Mouse (Mus musculus): ENCODE measurements around the gene Cadm1. TPM values are rescaled to one million over a fixed set of nuclear protein-coding genes. Genes with fewer than 3 reads are reported as not detected.

The Cadm1 gene
- total and polyA plus RNA-seq, 3 experiments = 0.14 to 0.31 TPM; not detected in 1

GRCm38 (mm10) chr9:47857235-47857634 lies 327.3 kb downstream of the Cadm1 start:
- Histone ChIP-seq H3K79me2 (ENCODE audit: control insufficient read depth, insufficient read depth, low read length, poor library complexity) (no peaks in the 10 kb centered on the region), H3K9ac (ENCODE audit: control insufficient read depth, low read depth, low read length, poor library complexity, severe bottlenecking) (no peak overlapping the region), H3K27me3 (ENCODE audit: control insufficient read depth in 1 of 2, insufficient read depth in 2 of 2, low read length in 2 of 2) (no peaks in the 10 kb centered on the region), H3K27ac (ENCODE audit: control insufficient read depth, low read depth, low read length) (no peak overlapping the region), H3K4me1 (ENCODE audit: control insufficient read depth in 1 of 2, insufficient read depth in 2 of 2, low read length in 2 of 2) (no peaks in the 10 kb centered on the region), H3K9me3 (replicated peaks; ENCODE audit: insufficient read depth, low read length) (no peaks in the 10 kb centered on the region), H3K36me3 (ENCODE audit: control insufficient read depth in 1 of 2, insufficient read depth in 2 of 2, low read length in 2 of 2) (no peaks in the 10 kb centered on the region), H3K4me3 (ENCODE audit: control insufficient read depth in 1 of 2, insufficient read depth in 1 of 2, low read depth in 2 of 2, low read length in 2 of 2) (no peak overlapping the region)
- TF ChIP-seq ETS1 (IDR thresholded peaks at IDR 0.05; ENCODE audit: low read depth, low read length) = no peak
- no peak for TF ChIP-seq CTCF (IDR thresholded peaks at IDR 0.05 in 2 of 3, conservative IDR thresholded peaks at IDR 0.05 in 1 of 3; ENCODE audit: control insufficient read depth in 1 of 3, insufficient read depth in 1 of 3, low read depth in 2 of 3, low read length in 3 of 3, poor library complexity in 1 of 3, severe bottlenecking in 1 of 3)
- no peak for TF ChIP-seq MAX (IDR thresholded peaks at IDR 0.05; ENCODE audit: low read length)
- no peak for TF ChIP-seq SMC3 (IDR thresholded peaks at IDR 0.05; ENCODE audit: low read depth, low read length)
- no peak for TF ChIP-seq TBP (IDR thresholded peaks at IDR 0.05; ENCODE audit: low read depth, low read length)
- TF ChIP-seq NELFE (IDR thresholded peaks at IDR 0.05; ENCODE audit: low read depth, low read length) = no peak
- TF ChIP-seq ELF1 (IDR thresholded peaks at IDR 0.05; ENCODE audit: low read depth, low read length) = no peak
- DNase-seq (ENCODE audit: low read depth, low spot score) = no peak

- no peaks in the 10 kb centered on the region for H3K36me3 ChIP-seq (ENCODE audit: control insufficient read depth in 1 of 2, insufficient read depth in 2 of 2, low read length in 2 of 2)
- H3K4me3 ChIP-seq (ENCODE audit: control insufficient read depth in 1 of 2, insufficient read depth in 1 of 2, low read depth in 2 of 2, low read length in 2 of 2) = no peak overlapping the region
- no peak overlapping the region for H3K9ac ChIP-seq (ENCODE audit: control insufficient read depth, low read depth, low read length, poor library complexity, severe bottlenecking)
- no peaks in the 10 kb centered on the region for H3K4me1 ChIP-seq (ENCODE audit: control insufficient read depth in 1 of 2, insufficient read depth in 2 of 2, low read length in 2 of 2)
- DNase-seq (ENCODE audit: low read depth, low spot score) = no peak
- H3K79me2 ChIP-seq (ENCODE audit: control insufficient read depth, insufficient read depth, low read length, poor library complexity) = no peaks in the 10 kb centered on the region
- no peak overlapping the region for H3K27ac ChIP-seq (ENCODE audit: control insufficient read depth, low read depth, low read length)
- H3K9me3 ChIP-seq (replicated peaks; ENCODE audit: insufficient read depth, low read length) = no peaks in the 10 kb centered on the region
- H3K27me3 ChIP-seq (ENCODE audit: control insufficient read depth in 1 of 2, insufficient read depth in 2 of 2, low read length in 2 of 2) = no peaks in the 10 kb centered on the region
- TF ChIP-seq TBP (IDR thresholded peaks at IDR 0.05; ENCODE audit: low read depth, low read length) = no peak
- no peak for TF ChIP-seq BHLHE40 (IDR thresholded peaks at IDR 0.05; ENCODE audit: borderline replicate concordance, low read depth, low read length)
Measured at GRCm38 (mm10) chr9:47858134-47858533, 328.2 kb downstream of the Cadm1 start.

- no peak for DNase-seq (ENCODE audit: low read depth, low spot score)
- Histone ChIP-seq H3K4me3 (ENCODE audit: control insufficient read depth in 1 of 2, insufficient read depth in 1 of 2, low read depth in 2 of 2, low read length in 2 of 2) (no peak overlapping the region), H3K9me3 (replicated peaks; ENCODE audit: insufficient read depth, low read length) (no peaks in the 10 kb centered on the region), H3K79me2 (ENCODE audit: control insufficient read depth, insufficient read depth, low read length, poor library complexity) (no peaks in the 10 kb centered on the region), H3K27me3 (ENCODE audit: control insufficient read depth in 1 of 2, insufficient read depth in 2 of 2, low read length in 2 of 2) (no peaks in the 10 kb centered on the region), H3K27ac (ENCODE audit: control insufficient read depth, low read depth, low read length) (no peak overlapping the region), H3K4me1 (ENCODE audit: control insufficient read depth in 1 of 2, insufficient read depth in 2 of 2, low read length in 2 of 2) (no peaks in the 10 kb centered on the region), H3K36me3 (ENCODE audit: control insufficient read depth in 1 of 2, insufficient read depth in 2 of 2, low read length in 2 of 2) (no peaks in the 10 kb centered on the region), H3K9ac (ENCODE audit: control insufficient read depth, low read depth, low read length, poor library complexity, severe bottlenecking) (no peak overlapping the region)
- no peak for TF ChIP-seq GATA1 (IDR thresholded peaks at IDR 0.05; ENCODE audit: low read depth, low read length)
- TF ChIP-seq BHLHE40 (IDR thresholded peaks at IDR 0.05; ENCODE audit: borderline replicate concordance, low read depth, low read length) = no peak
- TF ChIP-seq ZC3H11A (IDR thresholded peaks at IDR 0.05; ENCODE audit: low read depth, low read length) = no peak
- no peak for TF ChIP-seq MAFK (IDR thresholded peaks at IDR 0.05; ENCODE audit: borderline replicate concordance, low read depth, low read length)
- no peak for TF ChIP-seq USF1 (IDR thresholded peaks at IDR 0.05; ENCODE audit: low read depth, low read length)
- TF ChIP-seq SIN3A (IDR thresholded peaks at IDR 0.05; ENCODE audit: low read length) = no peak
- no peak for TF ChIP-seq TCF12 (IDR thresholded peaks at IDR 0.05; ENCODE audit: low read depth, low read length)
- TF ChIP-seq MYC (IDR thresholded peaks at IDR 0.05; ENCODE audit: low read depth, low read length) = no peak
- no peak for TF ChIP-seq ZNF384 (IDR thresholded peaks at IDR 0.05; ENCODE audit: low read depth, low read length)
- no peak for TF ChIP-seq MYB (IDR thresholded peaks at IDR 0.05; ENCODE audit: low read depth, low read length)
- no peak for TF ChIP-seq CHD2 (IDR thresholded peaks at IDR 0.05; ENCODE audit: low read length)
- TF ChIP-seq MXI1 (IDR thresholded peaks at IDR 0.05; ENCODE audit: low read depth, low read length) = no peak
- no peak for TF ChIP-seq JUND (IDR thresholded peaks at IDR 0.05; ENCODE audit: low read depth, low read length)
- TF ChIP-seq POLR2AphosphoS2 (IDR thresholded peaks at IDR 0.05; ENCODE audit: low read length) = no peak
- no peak for TF ChIP-seq MAX (IDR thresholded peaks at IDR 0.05; ENCODE audit: low read length)
- no peak for TF ChIP-seq UBTF (IDR thresholded peaks at IDR 0.05; ENCODE audit: borderline replicate concordance, insufficient read depth, low read depth, low read length)
- no peak for TF ChIP-seq HCFC1 (IDR thresholded peaks at IDR 0.05; ENCODE audit: low read depth, low read length)
- TF ChIP-seq NELFE (IDR thresholded peaks at IDR 0.05; ENCODE audit: low read depth, low read length) = no peak
- no peak for TF ChIP-seq GABPA (IDR thresholded peaks at IDR 0.05; ENCODE audit: low read depth, low read length)
- no peak for TF ChIP-seq MEF2A (IDR thresholded peaks at IDR 0.05; ENCODE audit: extremely low read depth, insufficient replicate concordance, low read depth, low read length, poor library complexity, severe bottlenecking)
Measured at GRCm38 (mm10) chr9:47858778-47859395, 328.9 kb downstream of the Cadm1 start.
